Mouse (Mus musculus) megakaryocyte-erythroid progenitor cell, adult 5 weeks (primary cell): ENCODE results near the gene Evx2. TPM values are rescaled to one million over a fixed set of nuclear protein-coding genes. Genes with fewer than 3 reads are reported as not detected.

Experiments used
- polyA plus RNA-seq: library from polyadenylated mRNA; stranded (reverse); fragments of >175 nt; gene quantifications from 2 replicates; pipeline ENCODE4 v1.2.3, GENCODE M21; 2012

The Evx2 gene
- not detected in 2 replicates for polyA plus RNA-seq

DNA sequence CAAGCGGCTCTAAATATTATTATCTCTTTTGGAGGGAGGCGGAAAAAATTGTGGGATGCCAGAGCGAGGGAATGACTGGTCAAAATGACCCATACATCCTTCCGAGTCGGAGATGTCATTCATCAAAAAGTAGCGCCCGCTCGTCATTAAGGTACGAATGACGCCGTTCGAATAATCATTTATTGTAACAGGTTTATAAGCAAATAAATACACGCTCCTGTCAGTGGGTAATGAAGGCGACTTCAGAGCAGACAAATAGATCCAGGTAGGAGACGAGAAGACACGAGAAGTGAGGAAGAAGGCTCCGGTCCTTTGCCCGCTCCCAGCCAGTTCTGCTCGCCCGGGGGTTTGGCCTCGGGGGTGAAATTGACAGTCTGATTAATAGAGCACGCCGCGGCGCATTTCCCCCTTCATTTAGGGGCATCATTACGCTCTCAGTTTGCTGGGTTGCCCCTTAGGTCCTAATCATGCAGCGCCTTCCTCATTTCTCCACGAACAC, at the start of gene Evx2:
TSS of gene Evx2 (minus strand) at position 51 of the 499 bp plus-strand sequence.

GRCm38 (mm10) chr2:74704393-74704998, 45.1 kb upstream of the Evx2 start, which contains the start of gene Hoxd8:
Gene Hoxd8 (plus strand): TSS chr2:74704615.

GRCm38 (mm10) chr2:74697567-74698121, 38.3 kb upstream of the Evx2 start, which contains the start of gene Hoxd9:
Gene Hoxd9 (plus strand): TSS chr2:74697727.

GRCm38 (mm10) chr2:74691022-74691951, 31.9 kb upstream of the Evx2 start, which contains the start of gene Hoxd10:
Gene Hoxd10 (plus strand): TSS chr2:74691924.

GRCm38 (mm10) chr2:74678891-74679595, 19.7 kb upstream of the Evx2 start, which contains the start of gene Hoxd11:
Gene Hoxd11 (plus strand): TSS chr2:74679557.

DNA sequence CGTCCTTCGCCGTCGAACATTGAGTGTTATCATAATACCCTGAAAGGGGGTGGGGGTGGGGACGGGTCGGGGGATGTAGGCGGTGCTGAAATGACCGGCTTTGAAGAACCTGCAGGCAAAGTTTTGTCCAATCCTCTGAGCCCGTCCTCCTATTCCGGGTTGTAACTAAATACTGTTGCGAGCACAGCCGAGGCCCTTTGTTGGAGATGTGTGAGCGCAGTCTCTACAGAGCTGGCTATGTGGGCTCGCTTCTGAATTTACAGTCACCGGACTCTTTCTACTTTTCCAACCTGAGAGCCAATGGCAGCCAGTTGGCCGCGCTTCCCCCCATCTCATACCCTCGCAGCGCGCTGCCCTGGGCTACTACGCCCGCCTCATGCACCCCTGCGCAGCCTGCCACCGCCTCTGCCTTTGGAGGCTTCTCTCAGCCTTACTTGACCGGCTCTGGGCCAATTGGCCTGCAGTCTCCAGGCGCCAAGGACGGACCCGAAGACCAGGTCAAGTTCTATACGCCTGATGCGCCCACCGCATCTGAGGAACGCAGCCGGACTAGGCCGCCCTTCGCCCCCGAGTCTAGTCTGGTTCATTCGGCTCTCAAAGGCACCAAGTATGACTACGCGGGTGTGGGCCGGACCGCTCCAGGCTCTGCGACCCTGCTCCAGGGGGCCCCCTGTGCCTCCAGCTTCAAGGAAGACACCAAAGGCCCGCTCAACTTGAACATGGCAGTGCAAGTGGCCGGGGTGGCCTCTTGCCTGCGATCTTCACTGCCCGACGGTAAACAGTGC, 15.7 kb upstream of the Evx2 start, which contains the start of gene Hoxd12:
TSS of gene Hoxd12 (plus strand) at position 133 of the 785 bp plus-strand sequence.

DNA sequence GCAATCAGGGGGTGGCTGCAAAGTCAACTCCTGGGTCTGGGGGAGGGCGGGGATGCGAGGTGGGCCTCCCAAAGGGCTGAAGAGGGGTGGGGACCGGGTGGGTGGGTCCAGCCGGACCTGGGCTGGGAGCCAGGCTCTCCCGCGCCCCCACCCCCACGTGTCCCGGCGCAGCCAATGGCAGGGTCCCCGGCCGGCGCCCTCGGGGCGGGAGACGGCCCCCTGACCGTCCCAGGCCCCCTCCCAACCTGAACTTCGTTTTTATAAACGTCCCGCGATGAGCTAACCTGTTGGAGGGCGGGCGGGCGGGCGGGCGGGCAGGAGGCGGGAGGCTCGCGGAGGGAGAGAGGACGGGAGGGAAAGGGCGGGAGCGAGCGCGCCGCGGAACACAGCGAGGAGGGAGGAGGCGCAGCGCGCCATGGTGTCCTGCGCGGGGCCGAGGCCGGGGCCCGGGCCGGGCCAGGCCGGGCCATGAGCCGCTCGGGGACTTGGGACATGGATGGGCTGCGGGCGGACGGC, 8.5 kb upstream of the Evx2 start, which contains the start of gene Hoxd13:
TSS of gene Hoxd13 (plus strand) at position 469 of the 516 bp plus-strand sequence.

Other genes with a start within 250 kb of the Evx2 start
- gene Lnpk, start 80.1 kb downstream of the Evx2 start, polyA plus RNA-seq = 8.6 and 9.0 TPM in 2 replicates
- not detected in 2 replicates for gene Hoxd13, start 8.8 kb upstream of the Evx2 start, polyA plus RNA-seq
- gene Hoxd12, start 15.5 kb upstream of the Evx2 start, polyA plus RNA-seq = not detected in 2 replicates
- not detected in 2 replicates for gene Hoxd11, start 20.0 kb upstream of the Evx2 start, polyA plus RNA-seq
- not detected in 2 replicates for gene Hoxd10, start 32.4 kb upstream of the Evx2 start, polyA plus RNA-seq
- not detected in 2 replicates for gene Hoxd9, start 38.2 kb upstream of the Evx2 start, polyA plus RNA-seq
- gene Hoxd8, start 45.1 kb upstream of the Evx2 start, polyA plus RNA-seq = 0.04 TPM in 1 of 2 replicates, not detected in the other
- 0.04 TPM in 1 of 2 replicates, not detected in the other for gene Hoxd3, start 52.4 kb upstream of the Evx2 start, polyA plus RNA-seq
- not detected in 2 replicates for gene Hoxd4, start 52.4 kb upstream of the Evx2 start, polyA plus RNA-seq
- not detected in 2 replicates for gene Gm28230, start 67.2 kb upstream of the Evx2 start, polyA plus RNA-seq
- 0.20 TPM in 1 of 2 replicates, not detected in the other for gene Hoxd1, start 103.4 kb upstream of the Evx2 start, polyA plus RNA-seq
- gene Mtx2, start 166.2 kb upstream of the Evx2 start, polyA plus RNA-seq = 25.9 and 26.5 TPM in 2 replicates